Mouse (Mus musculus): Measurements from ENCODE around the gene Gm21060.
"Not testable (repeated sequence)": the region's sequence is repeated elsewhere in the genome, so short reads cannot be mapped to it uniquely, and the experiment has no call there.

The Gm21060 gene

DNA sequence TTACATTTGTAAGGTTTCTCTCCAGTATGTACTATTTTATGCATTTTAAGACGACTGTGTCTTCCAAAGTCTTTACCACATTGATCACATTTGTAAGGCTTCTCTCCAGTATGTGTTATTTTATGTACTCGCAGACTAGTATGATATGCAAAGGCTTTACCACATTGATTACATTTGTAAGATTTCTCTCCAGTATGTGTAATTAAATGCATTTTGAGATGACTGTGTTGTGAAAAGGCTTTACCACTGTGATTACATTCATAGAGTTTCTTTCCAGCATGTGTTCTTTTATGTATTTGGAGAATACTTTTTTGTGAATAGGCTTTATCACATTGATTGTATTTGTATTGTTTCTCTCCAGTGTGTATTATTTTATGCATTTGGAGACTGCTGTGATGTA lies at the start of gene Gm21060:
Gene Gm21060 (minus strand): TSS at position 101 of the 400 bp plus-strand sequence.
- DNase-seq (ENCODE audit: low read depth, low spot score): no peak

- not testable (repeated sequence) for DNase-seq (ENCODE audit: low read depth, low spot score)
These were observed 24.0 kb upstream of the Gm21060 start for GRCm38 (mm10) chr19:61320844-61321243.

GRCm38 (mm10) chr19:61313185-61313584 lies 16.3 kb upstream of the Gm21060 start:
- DNase-seq (ENCODE audit: low read depth, low spot score): not testable (repeated sequence)

DNA sequence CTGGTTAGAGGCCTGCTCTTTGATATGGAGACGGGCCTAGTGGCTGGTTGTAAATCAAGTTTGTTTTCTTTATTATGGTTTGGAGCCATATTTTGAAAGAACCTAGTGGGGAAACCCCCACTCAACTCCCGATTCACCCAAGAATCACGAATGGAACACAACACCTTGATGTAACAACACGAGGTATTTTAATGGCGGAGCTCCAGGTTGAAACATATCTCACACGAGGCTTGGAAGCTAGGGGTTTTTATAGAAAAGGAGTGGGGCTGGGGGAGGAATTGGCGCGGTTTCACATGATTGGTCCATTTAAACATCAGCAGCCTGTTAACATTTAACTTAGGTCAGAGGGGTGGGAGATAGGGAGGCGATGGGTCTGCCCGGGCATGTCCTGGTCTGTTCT lies 15.5 kb upstream of the Gm21060 start:
- not testable (repeated sequence) for DNase-seq (ENCODE audit: low read depth, low spot score)

DNA sequence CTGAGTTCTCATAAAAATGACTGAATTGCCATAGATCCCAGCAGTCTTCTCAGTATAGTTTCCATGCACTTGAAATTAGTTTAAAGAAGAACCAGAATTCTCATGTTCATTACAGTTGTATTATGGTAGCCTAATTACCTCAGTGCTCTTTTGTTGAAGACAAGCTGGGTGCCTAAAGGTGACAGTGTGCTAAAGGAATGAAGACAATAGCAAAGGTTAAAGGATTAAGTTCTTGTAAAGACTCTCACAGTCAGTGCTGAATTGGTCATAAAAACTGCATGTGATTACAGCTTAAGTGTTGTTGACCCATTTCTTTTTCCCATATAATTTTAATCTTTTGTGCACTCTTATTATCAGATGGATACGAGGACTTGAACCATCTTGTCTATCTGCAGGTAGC lies 11.2 kb upstream of the Gm21060 start:
- DNase-seq (ENCODE audit: low read depth, low spot score): not testable (repeated sequence)

DNA sequence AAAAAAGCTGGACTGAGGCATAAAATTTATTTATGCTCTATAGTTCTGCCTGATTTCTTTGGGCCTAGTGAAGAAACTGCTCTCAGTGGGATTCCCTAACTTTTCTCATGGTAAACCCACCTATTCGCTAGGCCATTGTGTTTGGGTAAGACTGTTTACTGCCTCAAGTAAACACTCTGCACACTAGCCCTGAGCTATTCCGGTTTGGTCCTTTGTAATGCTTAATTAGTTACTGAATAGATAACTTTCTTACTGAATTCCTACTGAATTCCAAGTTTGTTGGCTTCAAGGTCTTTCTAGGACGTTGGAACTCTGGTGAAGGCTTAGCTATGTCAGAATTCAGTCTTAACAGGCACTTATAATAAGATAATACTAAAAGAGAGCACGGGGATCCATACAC lies 11.8 kb downstream of the Gm21060 start:
- not testable (repeated sequence) for DNase-seq (ENCODE audit: low read depth, low spot score)

- DNase-seq (ENCODE audit: low read depth, low spot score): no peak
These were observed 13.3 kb downstream of the Gm21060 start for GRCm38 (mm10) chr19:61283581-61283980.

- DNase-seq (ENCODE audit: low read depth, low spot score): no peak
These were observed 21.4 kb downstream of the Gm21060 start for GRCm38 (mm10) chr19:61275446-61275845.

DNA sequence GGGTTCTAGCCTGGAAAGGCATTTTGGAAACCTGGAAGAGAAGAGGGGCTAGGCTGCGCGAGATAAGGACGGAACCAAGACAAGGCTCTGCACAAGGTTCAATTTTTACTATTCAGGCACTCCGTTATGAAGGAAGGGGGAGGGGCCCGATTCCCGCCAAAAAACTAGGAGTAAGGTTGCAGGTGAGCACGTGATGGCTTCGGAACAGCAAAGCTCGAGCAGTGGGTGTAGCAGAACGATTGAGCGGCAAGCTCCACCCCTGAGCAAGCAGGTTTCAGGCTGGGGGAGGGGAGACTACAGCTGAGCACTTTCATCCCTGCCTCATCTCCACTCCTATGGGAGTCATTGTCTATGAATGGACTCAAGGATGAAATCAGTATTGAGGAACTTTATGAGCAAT lies 27.7 kb downstream of the Gm21060 start:
- not testable (repeated sequence) for DNase-seq (ENCODE audit: low read depth, low spot score)

DNA sequence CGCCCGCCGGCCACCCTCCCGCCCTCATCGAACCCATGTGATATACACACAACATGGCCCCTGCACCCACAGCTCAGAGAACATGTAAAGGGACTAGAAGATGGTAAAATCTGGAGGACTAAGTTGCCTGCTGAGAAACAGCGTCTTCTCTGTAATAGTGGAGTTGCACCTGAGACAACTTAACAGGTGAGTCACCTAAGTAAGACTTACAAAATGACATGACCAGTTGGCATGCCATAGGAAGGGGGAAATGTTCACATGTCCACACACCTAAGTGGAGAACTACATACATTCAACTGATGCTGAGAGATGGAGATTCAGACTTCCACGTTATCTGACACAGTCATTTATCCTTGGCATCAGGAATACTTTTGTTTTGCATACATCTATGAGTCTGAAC lies 29.7 kb downstream of the Gm21060 start:
- DNase-seq (ENCODE audit: low read depth, low spot score): no peak

GRCm38 (mm10) chr19:61266651-61267050 lies 30.2 kb downstream of the Gm21060 start:
- peak; percentile 94 for DNase-seq (ENCODE audit: low read depth, low spot score)

DNA sequence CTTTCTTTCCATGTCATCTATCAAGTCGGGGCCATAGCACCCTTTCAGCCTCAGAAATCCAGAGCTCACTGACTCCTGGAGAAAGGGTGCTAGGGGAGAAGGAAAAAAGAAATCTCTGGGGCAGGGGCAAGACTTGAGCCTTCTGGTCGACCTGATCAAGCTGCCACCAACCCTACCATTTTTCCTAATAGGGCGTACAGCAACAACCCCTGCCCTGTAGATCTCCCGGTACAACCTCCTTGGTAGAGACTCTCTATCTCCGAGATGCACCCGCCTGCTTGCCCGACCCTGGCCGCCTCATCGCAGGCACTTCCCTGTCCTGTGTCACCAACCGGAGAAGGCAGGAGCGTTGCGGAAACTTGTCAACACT lies 30.6 kb downstream of the Gm21060 start:
- peak; percentile 51 for DNase-seq (ENCODE audit: low read depth, low spot score)

GRCm38 (mm10) chr19:61265349-61266245 lies 31.3 kb downstream of the Gm21060 start:
- DNase-seq (ENCODE audit: low read depth, low spot score): peak; percentile 99

GRCm38 (mm10) chr19:61264933-61265332 lies 31.9 kb downstream of the Gm21060 start:
- DNase-seq (ENCODE audit: low read depth, low spot score): no peak

DNA sequence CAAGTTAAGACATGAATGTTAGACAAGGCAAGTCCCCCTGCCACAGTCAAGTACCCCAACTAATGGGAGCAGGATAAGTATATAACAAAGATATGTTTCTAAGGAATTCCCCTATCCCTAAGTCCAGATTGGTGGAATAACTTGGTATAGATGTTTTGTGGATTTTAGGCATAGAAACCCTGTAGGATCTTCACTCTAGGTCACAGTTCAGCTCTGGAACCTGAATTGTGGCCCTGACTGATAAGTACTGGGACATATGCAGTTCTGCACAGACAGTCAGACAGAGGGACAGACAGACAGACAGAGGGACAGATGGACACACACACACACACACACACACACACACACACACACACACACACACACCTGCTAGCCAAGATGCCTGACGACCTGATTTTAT lies 32.6 kb downstream of the Gm21060 start:
- peak; percentile 79 for DNase-seq (ENCODE audit: low read depth, low spot score)

DNA sequence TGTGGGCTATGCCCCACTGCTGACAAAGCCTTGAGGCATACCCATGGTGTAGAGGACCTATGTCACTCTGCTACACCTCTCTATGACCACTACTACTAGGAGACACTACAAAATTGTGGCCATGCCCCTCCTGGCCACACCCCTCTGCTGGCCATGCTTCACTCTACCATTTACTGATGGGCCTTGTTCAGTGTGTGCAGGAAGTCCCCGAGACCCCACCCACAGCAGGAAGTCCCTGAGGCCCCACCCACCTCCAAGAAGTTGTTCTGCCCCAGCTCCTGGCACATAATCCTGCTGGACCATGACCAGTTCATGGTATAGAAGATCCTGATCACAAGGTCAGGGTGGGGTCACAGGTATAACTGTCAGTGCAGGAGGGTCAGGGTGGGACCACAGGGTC lies 35.6 kb downstream of the Gm21060 start:
- DNase-seq (ENCODE audit: low read depth, low spot score): no peak

GRCm38 (mm10) chr19:61257733-61258132 lies 39.1 kb downstream of the Gm21060 start:
- no peak for DNase-seq (ENCODE audit: low read depth, low spot score)

DNA sequence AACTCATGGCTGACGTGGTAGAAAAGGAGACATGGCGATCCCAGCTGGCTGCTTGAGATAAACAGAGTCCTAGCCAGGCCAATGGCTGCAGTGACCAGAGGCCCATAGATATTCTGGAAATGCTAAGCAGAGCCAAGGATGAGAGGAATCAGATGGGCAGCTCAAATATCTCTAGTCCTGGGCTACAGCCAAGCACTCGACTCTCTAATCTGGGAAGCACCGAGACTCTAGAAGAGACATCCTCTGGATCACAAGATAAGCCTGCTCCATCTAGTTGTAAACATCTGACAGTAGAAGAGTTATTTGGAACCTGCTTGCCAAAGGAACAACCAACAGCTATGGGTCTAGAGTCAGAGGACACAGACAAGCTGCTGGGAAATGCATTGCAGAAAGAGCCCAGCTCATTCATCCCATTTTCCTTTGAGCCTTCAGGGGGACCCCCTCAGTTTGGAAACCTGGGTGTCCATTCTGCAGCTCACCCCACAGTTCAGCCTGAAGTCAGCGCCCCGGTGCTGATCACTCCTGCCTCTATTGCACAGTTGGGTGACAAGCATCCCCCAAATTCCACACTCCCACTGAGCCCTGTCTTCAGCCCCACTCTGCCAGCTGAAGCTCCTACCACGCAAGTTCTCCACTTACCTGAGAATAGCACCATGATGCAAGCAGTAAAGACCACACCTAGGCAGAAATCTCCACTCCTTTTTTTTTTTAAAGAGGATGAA lies 40.5 kb downstream of the Gm21060 start:
- no peak for DNase-seq (ENCODE audit: low read depth, low spot score)

DNA sequence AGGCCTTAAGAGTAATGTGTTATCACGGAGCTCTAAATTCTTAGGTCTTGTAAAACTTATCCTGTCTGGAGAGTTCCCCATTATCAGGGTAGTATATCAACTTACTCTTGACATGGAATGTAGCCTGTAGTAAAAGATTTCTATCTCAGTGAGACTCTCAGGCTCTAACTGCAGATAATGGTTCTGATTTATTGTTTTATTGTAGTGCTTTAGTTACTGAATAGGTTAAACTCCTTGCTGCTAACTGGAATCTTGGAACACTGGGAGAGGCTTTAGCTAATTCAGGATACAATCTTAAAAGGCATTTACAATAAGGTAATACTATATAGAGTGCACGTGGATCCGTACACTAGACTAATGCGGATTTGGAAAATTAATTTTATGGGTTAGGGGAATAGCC lies 49.5 kb downstream of the Gm21060 start:
- not testable (repeated sequence) for DNase-seq (ENCODE audit: low read depth, low spot score)
